Mouse (Mus musculus) cortical plate, adult 2 months (tissue): Measurements from ENCODE around the gene Cfap77. TPM values are rescaled to one million over a fixed set of nuclear protein-coding genes. Genes with fewer than 3 reads are reported as not detected.

Experiments used
- H3K27ac ChIP-seq: fragments of 200-500 bp; 2 replicates; pipeline ENCODE4 v1.5.1; 2012; ENCODE audit warnings: low read length, control low read depth, inconsistent platforms; ENCODE audit not compliant: insufficient read depth
- H3K4me1 ChIP-seq: fragments of 200-500 bp; 2 replicates; pipeline ENCODE4 v1.6.1; 2011; ENCODE audit warnings: low read length; ENCODE audit not compliant: control insufficient read depth, insufficient read depth
- H3K4me3 ChIP-seq: fragments of 200-500 bp; 2 replicates; pipeline ENCODE4 v1.5.1; 2011; ENCODE audit warnings: mild to moderate bottlenecking, low read length, control low read depth; ENCODE audit not compliant: insufficient read depth
- CTCF ChIP-seq: fragments of 200-500 bp; IDR thresholded peaks from 2 replicates; pipeline ENCODE4 v1.5.1; 2011; ENCODE audit warnings: mild to moderate bottlenecking, control low read depth, low read length; ENCODE audit not compliant: insufficient read depth; ENCODE audit errors: extremely low read depth
- POLR2A ChIP-seq: fragments of 200-500 bp; IDR thresholded peaks from 2 replicates; pipeline ENCODE4 v1.6.1; 2011; ENCODE audit warnings: mild to moderate bottlenecking, low read length, control low read depth; ENCODE audit not compliant: insufficient read depth; ENCODE audit errors: extremely low read depth
- polyA plus RNA-seq: library from polyadenylated mRNA; depleted of rRNA; stranded (reverse); fragments of >200 nt; gene quantifications from 2 replicates; pipeline ENCODE4 v1.2.3, GENCODE M21; 2012

Gene Cfap77
- polyA plus RNA-seq, 1 experiment: 0.15 TPM

DNA sequence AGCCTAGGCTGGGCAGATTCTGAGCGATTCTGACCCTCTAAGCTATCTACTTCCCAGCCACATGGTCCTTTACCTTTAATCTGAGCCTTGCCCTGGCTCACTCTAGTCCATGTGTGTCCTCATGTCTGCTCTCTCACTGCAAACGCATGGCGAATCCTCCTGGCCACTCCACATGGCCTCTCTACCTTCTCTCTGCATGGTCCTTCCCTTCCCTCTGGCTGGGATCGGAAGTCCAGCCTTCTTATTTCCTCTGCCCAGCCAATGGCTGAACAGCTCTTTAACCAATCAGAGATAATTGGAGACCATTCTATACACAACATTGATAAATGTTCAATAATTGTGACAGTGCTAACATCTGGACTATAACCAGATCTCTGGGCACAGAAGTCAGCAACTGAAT, 98.0 kb downstream of the Cfap77 start:
- Histone ChIP-seq H3K4me3 (no peak overlapping the region), H3K27ac (no peak overlapping the region), H3K4me1 (no peaks in the 10 kb centered on the region)
- TF ChIP-seq POLR2A (no peak), CTCF (no peak)

DNA sequence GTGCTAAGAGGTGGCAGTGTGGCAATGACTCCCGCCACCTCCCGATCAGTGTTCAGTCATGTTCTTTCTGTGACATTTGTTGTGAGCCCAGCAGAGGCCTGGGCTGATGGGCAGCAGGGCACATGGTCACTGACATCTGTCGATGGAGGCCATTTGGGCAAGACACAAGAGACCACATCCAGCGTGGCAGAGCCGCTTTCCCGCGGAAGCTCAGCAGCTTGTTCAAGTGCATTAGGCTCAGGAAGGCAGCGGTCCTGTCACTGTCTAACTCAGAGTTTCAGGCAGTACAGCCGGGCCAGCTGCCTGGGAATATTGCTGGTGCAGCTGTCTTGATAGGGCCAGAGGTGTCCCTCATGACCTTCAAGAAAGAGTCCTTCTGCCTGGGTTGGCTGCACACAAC, 100.3 kb downstream of the Cfap77 start:
- H3K4me1 ChIP-seq: no peaks in the 10 kb centered on the region
- no peak overlapping the region for H3K4me3 ChIP-seq
- H3K27ac ChIP-seq: no peak overlapping the region
- TF ChIP-seq CTCF: no peak
- no peak for TF ChIP-seq POLR2A

DNA sequence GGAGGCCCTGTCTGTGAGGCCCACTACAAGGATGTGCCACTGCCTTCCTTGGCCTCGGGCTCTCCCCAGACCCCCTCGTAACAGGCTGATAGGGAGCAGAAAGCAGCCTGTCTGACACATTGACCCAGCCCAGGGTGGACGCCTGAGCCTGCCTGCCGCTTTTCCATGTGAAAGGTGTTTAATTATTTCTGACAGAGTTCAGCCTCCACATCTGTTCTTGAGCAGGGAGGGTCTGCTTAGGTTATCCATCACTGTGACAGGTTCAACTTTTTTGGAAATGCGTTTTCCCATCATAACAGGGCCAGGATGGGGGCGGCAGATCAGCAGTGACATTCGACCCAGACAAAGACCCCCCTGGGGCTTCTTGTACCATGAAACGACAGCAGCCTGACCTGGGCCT, 101.9 kb downstream of the Cfap77 start:
- TF ChIP-seq CTCF (no peak), POLR2A (no peak)
- Histone ChIP-seq H3K4me3 (no peak overlapping the region), H3K4me1 (no peaks in the 10 kb centered on the region), H3K27ac (no peak overlapping the region)

DNA sequence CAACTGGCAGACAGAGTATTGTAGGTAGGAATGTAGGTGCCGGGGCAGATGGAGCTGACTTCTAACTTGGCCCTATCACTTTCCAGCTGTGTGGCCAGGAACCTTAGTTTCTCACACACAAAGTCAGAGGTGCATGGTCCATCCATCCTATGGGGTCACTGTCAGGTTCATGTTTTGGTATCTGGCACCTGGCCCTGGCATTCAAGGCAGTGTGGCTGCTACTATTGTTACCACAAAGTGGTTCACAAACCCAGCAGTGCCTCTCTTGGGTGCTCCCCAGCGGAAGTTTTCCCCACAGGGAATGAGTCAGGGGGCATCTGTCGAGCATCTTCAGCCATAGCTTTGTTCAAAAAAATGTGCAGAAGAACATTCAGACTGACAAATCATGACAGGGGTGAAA, 108.6 kb downstream of the Cfap77 start:
- Histone ChIP-seq H3K4me1 (no peaks in the 10 kb centered on the region), H3K27ac (no peak overlapping the region), H3K4me3 (no peak overlapping the region)
- TF ChIP-seq CTCF: no peak
- no peak for TF ChIP-seq POLR2A

DNA sequence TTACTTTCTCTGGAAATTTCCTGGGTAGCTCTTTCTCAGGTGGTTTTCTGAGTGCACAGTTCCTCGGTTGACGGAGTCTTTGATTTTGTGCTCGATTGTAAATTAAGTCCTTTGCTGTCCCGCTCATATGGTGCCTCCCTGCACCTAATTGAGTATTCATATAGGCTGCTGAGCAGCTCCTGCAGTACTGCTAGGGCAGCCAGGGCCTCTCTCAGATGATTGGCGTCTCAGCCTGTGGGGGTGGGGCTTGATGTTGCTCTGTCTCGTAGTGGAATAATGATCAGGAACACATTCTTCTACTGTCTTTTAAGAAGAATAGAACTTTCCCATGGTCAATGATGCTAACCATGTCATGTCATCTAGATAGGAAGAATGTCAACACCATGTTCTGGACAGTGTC, 109.5 kb downstream of the Cfap77 start:
- TF ChIP-seq CTCF: no peak
- TF ChIP-seq POLR2A: no peak
- no peak overlapping the region for H3K4me3 ChIP-seq
- no peaks in the 10 kb centered on the region for H3K4me1 ChIP-seq
- H3K27ac ChIP-seq: no peak overlapping the region

DNA sequence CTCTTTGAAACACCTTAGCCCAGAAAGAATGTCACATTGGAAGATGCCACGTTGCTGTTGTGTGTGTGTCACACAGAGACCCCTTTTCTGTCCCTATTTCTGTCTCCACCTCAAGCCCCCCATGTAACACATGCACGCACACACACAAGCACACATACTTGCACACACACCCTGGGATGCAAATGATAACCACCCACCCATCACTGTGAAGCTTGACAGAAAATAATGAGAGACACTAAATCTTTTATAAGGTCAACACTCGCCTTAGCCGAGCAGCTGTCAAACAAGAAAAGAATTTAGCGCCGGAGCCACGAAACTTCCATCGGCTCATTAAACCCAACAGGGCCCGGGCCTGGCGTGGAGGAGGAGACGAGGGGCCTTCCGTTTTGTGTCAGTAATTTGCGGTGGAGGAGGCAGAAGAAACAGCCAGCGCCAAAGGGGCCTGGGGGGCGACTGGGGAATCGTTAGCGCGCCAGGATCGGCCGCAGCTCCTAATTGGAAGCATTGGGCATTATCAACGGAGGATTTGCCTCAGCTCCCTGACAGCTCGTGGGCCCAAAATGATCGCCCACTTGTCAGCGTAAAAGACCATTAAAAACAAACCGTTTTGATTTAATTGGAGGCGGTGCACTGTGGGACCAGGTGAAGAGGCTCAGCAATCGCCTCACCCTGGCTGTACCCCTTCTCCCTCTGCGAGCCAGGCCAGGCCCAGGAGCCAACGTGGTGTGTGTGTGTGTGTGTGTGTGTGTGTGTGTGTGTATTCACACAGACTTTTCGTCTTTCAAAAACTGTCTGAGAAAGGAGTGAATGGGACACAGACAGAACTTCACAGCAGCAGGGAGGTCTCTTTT, 111.0 kb downstream of the Cfap77 start:
- Histone ChIP-seq H3K4me3 (no peak overlapping the region), H3K4me1 (no peaks in the 10 kb centered on the region), H3K27ac (no peak overlapping the region)
- no peak for TF ChIP-seq POLR2A
- no peak for TF ChIP-seq CTCF

DNA sequence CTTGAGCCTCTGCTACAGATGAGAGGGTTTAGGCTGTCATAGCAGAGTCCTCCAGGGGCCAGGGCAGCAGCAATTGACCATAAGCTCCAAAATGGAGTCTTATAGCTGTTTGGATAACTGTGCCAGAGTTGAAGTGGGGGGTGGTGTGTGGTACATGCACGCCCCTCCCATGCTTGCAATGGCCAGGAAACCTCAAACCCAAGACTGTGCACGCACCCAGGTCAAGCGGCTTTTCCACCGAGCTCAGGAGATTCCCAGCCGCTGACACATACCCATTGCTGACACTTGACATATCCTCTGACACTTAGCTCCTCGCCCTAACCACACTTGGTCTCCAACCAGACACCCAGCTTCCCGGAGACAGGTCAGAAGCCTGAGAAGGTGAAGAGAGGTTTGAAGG, 115.9 kb downstream of the Cfap77 start:
- H3K4me3 ChIP-seq: no peak overlapping the region
- TF ChIP-seq POLR2A: no peak
- TF ChIP-seq CTCF: no peak
- H3K4me1 ChIP-seq: no peaks in the 10 kb centered on the region

DNA sequence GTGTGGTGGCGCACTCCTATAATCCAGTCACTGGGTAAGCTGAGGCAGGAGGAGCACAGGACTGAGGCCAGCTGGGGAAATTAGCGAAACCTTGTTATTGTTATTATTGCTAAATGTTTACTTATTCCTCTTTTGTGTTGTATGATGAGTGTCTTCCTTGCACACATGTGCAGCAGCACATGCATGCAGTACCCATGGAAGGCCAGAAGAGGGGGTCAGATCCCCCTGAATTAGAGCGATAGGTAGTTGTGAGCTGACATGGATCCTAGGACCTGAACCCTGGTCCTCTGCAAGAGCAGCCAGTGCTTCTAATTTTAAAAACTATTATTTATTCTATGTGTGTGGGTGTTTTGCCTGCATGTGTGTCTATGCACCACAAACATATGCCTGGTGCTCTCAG, 124.3 kb downstream of the Cfap77 start:
- Histone ChIP-seq H3K27ac (no peak overlapping the region), H3K4me3 (no peak overlapping the region), H3K4me1 (no peaks in the 10 kb centered on the region)
- peak; percentile 16; the same call in 1 of the 2 replicates for TF ChIP-seq CTCF
- no peak for TF ChIP-seq POLR2A

More for the DNA sequence above, 115.9 kb downstream of the Cfap77 start:
- no peak overlapping the region for H3K27ac ChIP-seq

DNA sequence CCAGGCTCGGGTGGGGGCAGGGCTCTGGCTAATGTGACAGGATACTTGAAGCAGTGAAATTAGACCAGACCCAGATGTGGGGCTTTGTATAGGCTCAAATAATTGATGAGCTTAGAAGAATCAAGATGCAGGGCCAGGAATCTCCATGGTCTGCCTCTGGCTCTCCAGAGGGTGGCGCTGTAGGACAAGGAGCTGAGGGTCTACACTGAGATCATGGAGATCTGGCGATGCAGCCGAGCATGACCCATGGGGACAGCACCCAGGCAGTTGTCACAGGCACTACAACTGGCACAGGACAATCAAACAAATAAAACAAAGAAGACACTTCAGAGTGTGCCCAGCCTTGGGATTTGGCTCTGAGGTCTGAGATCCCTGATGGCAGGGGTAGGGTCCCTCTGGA, 131.0 kb downstream of the Cfap77 start:
- Histone ChIP-seq H3K27ac (no peak overlapping the region), H3K4me3 (no peak overlapping the region), H3K4me1 (no peaks in the 10 kb centered on the region)
- no peak for TF ChIP-seq POLR2A
- TF ChIP-seq CTCF: peak; percentile 96

DNA sequence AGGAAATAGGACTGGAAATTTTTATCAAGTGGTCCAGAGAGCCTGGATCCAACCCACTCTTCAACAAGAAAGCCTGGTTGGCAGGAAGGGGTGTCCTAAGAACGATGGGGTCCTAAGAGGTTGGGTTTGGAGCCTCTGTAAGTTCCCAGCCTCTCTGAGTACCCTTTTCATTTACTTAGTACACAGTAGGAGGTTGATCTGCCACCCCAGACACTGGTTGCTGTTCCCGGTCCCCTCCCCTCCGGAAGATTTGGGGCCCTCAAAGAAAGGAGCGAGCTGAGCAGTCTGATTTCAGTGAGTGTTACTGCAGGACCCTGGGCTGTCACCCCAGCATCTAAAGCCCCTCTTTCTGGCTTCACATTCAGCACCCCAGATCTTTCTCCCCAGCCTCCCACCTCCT, 135.9 kb downstream of the Cfap77 start:
- Histone ChIP-seq H3K4me1 (no peaks in the 10 kb centered on the region), H3K4me3 (no peak overlapping the region), H3K27ac (no peak overlapping the region)
- TF ChIP-seq POLR2A (no peak), CTCF (no peak)
